Mouse (Mus musculus): ENCODE data around the gene H2-Q1.

DNA sequence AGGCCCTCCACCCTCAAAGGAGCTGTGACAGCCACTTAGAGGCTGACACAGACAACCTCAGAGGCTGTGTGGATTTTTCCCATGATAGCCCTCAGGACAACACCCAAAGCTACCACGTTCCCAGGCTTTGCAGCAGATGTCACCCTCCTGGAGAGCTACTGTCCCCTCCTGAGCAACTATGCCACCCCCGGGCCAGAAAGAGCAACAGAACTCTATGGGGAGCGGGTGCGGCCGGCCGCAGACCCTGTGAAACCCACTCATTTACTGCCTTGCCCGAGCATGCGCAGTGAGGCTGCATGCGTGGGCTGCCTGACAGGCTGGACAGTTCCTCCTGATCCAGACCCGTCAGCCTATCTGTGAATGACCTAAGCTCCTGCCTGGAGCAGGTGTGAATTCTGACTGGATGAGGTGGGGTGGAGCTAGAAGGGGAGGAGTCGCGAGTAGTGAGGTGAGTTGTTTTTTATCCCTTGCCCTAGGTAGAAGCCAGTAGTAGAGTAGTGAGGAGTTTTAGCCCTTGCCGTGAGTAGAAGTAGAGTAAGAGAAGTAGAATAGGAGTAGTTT lies 43.8 kb upstream of the H2-Q1 start:
- TF ChIP-seq MAX (IDR thresholded peaks at IDR 0.05) (no peak), FOSL1 (IDR thresholded peaks at IDR 0.05; ENCODE audit: insufficient read depth, low read length, poor library complexity, severe bottlenecking) (no peak), CTCF (IDR thresholded peaks at IDR 0.05; ENCODE audit: control insufficient read depth, insufficient read depth, insufficient read length) (no peak), MYOG (IDR thresholded peaks at IDR 0.05; ENCODE audit: control insufficient read depth, extremely low read depth, insufficient read length) (no peak)

Data from C2C12 (cell line).